Mouse (Mus musculus): ENCODE results near the gene Skil.
A peak's percentile ranks its signal among the peaks of the same experiment; 100 is the strongest.

Gene Skil

DNA sequence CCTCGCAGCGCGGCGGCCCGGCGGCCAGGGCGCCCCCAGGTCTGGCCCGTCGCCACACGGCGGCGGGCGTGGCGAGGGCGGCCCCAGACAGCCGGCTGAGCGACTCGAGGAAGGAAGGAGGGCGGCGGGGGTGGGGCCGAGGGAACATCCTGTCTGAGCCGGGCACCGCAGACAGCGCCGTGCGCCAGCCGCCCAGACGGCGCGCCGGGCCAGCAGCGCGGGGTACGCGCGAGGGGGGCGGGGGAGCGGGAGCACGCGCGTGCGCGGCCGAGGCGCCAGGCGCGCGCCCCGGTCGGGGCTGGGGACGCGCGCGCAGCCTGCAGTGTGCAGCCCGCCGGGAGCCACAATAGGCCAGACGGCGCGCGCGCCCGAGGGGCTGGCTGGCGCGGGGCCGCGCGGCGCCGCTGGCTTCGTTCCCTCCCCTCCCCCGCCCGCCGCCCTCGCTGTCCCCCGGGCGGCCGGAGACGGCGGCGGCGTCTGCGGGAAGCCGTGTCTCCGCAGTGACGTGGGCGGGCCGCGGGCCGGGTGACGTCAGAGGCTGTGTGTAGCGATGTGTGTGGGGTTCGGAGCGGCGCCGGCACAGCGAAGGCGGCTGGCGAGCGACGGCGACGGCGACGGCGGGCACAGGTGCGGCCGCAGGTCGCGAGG is at the start of gene Skil:
Gene Skil (plus strand): TSS at position 528 of the 648 bp plus-strand sequence.
- DNase-seq = peak; percentile 91 to 95

DNA sequence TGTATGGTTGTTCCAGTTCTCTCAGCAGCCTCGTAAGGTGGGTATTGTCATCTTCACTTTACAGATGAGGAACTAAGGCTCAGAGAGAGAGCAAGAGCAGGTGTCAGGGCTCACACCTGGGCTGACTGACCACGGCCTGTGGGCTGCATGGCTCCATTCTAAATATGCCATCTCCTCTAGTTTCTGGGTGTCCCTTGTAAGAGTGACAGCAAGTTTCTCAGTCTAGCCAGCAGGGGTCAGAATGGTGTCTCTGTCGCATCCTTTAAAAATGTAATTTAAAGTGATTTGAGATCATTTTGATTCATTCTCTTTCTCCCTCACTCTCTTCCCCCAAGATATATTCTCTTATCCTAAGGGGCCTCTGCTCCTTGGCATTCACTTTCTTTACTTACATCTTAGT is 47.6 kb upstream of the Skil start:
- no peak for DNase-seq

DNA sequence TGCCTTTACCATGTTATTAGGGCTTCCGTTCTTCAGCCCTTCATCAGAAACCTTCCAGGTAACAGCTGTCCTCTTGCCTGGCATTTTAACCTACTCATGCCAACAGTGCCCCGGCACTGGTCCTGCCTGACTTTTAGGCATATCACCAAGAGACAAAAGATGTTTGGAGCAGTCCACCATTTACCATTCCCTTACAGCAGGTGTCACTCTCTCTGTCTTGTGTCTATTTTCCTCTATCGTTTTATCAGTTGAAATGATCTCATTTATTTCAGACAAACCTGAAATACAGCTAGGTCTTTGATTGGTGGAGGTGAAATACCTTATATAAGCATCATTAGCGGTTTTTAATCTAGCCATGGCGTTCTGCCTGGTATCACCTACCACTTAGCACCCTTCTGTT is 45.8 kb upstream of the Skil start:
- no peak for DNase-seq

DNA sequence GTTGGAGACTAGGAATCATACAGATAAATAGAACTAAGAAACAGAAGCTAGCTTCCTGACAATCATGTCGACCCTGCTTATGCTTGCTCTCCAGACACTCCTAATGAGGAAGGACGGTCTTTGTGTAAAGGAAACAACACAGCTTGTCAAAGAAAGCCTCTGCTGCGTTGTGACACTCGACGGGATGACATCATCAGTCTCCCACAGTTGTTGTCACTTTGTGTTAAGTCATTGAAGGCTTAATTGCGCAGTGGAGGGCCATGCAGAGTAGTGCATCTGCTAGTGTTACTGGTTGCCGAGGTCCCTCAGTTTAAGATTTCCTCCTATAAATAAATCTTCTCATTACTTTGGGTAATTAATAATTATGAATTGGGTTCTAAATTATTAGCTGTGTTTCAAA is 44.5 kb upstream of the Skil start:
- DNase-seq = no peak

DNA sequence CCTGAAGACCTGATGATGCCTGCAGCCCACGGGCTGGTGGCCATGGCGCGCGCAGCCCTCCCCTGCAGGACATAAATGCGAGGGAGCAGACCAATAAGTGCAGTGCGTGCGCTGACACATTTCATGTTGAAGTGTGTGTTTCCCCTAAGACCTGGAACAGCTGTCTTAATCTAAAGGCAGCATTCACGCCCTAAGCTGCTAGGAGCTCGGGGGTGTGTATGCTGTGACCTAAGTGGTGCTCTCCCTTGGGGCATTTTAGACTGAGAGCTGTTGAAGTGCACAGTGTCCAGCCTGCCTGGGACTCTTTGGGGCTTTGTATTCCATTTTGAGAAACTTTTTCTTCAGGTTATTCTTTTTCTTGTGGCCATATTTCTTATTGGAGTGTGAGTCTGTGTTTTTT is 43.1 kb upstream of the Skil start:
- no peak for DNase-seq

DNA sequence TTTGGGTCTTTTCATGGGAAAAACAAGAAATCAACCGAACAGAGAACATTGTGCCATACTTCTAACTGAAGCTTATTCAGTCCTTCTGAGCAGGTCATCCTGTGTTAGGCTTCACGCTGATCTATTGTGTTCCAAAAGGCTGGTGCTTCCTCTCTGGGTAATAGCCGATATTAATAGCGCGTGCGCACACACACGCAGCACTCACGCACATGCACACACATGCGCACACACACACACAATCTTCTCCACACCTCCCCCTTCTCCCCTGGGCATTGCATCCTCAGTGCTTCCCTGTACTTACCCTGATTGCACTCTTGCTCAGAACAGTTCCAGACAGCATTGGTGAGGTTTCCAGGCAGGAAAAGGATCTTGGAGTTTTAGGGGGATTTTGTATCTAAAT is 41.7 kb upstream of the Skil start:
- DNase-seq = no peak

DNA sequence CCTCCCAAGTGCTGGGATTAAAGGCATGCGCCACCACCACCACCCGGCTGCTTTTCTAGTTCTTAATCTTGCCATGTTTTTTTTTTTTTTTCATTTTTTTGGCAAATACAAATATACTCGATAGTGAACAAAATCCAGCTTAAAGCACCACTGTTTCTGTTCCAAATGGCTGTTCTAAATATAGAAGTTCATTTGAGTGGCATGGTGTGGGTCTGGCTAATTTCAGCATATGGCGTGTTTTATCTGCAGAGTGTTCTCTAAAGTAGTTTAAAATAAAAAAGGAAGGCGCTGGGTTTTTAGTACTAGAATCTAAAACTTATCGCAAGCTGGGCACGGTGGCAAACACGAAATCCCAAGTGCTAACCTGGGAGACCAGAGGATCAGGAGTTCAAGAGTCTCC is 40.0 kb upstream of the Skil start:
- no peak for DNase-seq

DNA sequence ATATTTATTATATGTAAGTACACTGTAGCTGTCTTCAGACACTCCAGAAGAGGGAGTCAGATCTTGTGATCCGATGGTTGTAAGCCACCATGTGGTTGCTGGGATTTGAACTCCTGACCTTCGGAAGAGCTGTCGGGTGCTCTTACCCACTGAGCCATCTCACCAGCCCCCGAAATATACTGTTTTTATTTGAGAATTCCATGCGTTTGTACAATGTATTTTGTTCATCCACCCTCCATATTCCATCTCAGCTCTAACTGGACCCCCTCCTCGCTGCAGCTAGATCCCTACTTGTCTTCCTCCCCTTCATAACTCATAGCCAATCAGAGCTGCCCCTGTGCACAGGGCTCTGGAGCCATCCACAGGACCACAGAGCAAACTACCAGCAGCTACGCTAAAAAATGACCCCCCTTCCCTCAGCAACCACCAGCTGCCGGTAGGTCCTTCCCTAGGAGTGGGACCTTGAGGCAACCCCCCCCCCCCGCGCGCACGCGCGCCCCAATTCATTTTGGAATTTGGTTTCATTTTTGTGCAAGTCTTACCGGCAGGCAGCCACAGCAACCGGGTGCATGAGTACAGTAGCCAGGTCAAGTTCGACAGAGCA is 38.7 kb upstream of the Skil start:
- DNase-seq = no peak

DNA sequence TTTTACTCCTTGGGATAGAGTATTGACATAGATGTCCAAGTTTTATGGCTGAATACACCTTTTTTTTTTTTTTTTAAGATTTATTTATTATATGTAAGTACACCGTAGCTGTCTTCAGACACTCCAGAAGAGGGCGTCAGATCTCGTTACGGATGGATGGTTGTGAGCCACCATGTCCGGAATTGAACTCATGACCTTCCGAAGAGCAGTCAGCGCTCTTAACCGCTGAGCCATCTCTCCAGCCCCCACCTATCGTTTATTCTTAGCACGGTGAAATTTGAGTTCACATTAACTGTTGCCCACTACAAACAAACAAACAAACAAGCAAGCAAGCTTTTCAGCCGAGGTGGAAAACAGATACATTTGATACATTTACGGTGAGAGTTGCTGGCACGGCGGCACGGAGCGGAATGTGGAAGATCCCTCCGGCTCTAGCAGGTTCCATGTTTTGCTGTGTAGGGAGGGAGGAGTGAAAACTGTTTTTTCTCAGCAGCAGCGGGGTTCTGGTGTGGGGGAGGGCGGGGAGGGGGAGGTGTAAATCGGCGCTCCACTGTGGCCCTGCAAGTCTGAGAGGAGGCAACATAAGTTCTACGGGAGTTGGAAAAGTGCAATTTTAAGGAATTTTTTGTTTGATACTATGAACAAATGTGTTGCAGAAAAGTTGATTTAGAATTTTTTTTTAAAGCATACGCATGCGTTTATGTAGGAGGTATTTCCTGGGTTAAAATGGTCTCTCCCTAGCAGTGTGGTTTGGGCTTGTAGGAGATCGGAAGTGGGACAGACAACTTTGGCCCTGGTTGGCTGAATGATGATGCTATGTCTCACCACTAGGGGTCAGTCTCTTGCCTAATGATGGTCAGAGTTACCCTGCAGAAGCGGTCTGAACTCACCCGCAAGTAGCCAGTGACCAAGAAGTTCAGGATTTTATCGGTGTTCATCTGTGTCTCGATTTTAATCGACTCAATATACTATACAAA is 37.9 kb upstream of the Skil start:
- DNase-seq = peak; percentile 72 to 76

DNA sequence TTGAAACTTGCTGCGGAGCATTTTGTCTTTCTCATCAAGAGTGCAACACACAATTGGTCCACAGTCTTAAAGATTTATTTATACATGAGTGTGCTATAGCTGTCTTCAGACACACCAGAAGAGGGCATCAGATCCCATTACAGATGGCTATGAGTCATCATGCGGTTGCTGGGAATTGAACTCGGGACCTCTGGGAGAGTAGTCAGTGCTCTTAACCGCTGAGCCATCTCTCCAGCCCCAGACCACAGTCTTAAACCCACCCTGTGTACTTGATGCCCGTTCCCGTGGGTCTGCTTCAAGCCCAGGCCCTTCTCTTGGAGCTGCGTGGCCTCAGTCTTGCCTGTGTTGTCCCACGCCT is 34.1 kb upstream of the Skil start:
- DNase-seq = no peak

DNA sequence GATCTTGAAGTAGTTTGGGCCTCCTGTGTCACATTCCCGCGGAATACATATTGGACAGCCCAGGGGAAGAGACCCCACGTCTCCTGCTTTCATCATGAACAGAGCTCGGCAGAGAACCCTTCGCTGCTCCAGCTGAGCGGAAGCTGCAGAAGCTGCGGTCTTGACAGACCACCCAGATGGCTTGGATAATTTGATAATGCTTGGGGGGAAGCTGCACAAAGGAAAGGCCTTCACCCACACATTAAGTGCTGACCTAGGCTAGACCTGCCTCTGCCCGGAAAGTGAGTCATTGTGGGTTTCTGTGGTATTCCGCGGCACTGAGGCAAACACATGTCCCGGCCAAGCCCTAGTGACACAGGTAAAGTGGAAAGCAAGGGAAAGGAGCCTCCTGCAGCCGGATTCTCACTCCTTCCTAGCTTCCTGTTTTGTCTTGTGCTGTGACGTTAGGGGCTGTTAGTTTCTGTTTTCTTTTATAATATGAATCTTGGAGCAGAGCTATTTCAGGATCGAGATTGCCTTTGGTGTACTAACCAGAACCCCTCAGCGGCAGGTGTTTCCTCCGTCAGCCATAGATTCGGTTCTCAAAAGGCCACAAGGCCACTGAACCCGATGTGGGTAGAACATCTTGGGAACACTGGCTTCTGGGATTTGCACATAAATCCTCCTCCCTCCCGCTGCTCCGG is 33.6 kb upstream of the Skil start:
- no peak for DNase-seq

DNA sequence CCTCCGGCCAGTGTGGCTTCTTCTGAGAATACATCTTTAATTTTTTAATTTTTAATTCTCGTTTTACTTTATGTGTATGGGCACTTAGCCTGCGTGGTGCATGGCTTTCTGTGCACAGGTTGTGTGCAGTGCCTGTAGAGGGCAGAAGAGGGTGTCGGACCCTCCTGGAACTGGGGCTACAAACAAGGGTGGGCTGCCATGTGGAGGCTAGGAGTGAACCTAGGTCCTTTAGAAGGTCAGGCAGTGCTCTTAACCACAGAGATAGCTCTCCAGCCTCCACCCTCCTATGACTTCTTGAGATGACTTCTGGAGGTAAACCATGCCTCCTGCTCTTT is 33.1 kb upstream of the Skil start:
- no peak for DNase-seq

DNA sequence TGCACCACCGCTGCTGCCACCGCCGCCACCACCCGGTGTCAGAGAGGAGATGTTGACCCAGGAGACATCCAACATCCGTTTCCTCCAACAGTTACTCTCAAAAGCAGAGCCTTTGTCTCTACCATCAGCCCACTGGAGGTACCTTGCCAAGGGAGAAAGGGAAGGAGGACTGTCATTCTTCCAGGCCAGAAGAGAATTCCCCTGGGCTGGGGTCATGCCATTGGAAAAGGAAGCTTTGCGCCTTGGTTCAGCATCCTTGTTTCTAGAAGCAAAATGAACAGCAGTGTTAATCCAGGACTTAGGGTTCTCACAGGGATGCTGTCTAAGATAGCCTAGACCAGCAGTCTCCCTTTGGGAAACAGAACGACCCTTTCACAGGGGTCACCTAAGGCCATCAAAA is 32.5 kb upstream of the Skil start:
- no peak for DNase-seq

DNA sequence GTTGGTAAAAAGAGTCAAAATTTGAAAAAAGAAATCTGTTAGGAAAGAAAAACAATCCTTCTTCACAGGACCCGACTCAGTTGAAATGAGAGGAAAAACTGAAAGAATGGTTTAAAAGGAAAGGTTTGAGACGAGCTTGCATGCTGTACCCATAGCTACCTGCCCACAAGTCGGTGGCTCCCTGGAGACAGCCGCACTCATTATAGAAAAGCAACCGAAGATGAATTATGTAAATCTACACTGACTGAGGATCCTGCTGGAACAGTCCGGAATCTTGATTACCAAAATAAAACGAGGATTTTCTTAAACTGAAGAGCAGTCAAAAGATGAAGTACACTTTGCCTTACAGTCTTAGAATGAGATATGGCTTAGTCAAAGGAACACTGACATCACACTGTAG is 26.4 kb upstream of the Skil start:
- no peak for DNase-seq

DNA sequence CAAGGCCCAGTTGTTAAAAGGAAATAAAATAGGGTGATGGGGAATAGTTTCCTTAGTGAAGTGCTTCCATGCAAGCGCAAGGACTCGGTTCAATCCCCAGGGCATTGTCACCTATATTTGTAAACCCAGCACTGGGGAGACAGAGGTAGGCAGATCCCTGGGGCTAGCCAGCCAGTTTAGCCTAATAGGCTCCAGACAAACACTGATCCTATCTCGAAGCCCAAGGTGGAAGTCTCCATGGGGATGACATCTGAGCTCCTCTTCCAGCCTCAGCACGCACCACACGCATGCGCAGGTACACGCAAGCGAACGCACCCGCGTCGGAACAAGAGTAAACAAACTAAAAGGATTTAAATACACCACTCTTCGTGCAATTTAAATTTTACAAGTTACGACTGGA is 23.1 kb upstream of the Skil start:
- no peak for DNase-seq

DNA sequence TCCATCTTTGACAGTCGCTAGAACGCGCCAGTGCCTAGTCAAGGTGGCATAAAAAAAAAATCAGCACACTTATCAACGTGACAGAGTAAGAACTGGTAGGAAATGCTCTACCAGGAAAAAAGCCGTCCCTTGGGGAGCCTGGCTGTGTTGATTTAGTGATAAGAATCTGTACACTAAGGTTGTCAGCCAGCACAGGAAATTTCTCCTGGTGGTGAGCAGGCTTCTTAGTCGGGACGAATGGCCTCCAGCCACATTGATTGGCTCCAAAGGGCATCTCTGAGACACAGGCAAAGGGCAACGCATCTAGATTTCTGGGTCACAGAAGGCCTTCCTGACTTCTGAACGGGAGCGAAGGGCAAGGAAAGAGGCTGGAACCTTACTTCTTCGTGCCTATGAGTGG is 19.1 kb upstream of the Skil start:
- DNase-seq = no peak

DNA sequence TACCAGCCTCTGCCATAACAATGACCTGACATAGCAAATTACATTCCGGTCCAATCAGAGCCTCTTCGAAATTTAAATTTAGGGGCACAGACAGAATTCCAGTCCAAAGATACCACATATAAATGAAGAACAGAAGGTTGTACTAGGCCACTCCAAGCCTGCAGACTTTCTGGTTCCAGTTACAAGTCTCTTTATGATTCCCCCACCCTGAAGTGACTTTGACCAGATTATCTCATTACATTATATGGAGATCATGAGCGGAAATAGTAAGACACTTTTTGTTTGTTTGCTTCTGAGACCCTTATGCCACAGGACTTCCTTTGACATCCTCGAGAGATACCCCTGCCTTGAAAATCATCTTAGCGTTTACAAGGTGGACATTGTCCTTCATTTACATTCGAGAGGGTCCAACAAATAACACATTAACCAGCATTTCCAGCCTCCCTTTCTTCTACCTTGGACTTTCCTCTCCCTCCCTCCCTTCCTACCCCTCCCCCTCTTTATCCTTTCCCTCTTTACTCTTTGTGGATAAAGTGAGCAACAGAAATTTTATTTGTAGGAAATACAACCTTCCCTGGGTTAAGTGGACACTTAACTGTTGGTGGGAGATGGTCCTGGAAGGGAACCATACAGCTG is 17.7 kb upstream of the Skil start:
- no peak for DNase-seq

DNA sequence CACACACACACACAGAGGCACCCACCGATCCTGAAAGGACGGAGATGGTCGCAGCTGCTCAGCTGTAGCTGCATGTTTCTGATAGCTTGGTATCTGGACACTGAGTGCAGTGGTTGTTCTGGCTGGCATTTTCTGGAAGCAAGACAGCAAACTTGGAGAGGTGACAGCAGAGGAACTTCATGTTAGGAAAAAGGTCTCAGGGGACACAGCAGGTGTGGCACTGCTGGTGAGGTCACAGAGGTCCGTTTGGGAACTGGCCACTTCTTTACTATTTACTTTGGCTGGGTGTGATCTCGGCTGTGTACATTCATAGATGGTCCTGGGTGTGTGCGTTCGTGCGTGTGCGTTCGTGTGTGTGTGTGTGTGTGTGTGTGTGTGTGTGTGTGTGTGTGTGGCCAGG is 15.4 kb upstream of the Skil start:
- DNase-seq = no peak

DNA sequence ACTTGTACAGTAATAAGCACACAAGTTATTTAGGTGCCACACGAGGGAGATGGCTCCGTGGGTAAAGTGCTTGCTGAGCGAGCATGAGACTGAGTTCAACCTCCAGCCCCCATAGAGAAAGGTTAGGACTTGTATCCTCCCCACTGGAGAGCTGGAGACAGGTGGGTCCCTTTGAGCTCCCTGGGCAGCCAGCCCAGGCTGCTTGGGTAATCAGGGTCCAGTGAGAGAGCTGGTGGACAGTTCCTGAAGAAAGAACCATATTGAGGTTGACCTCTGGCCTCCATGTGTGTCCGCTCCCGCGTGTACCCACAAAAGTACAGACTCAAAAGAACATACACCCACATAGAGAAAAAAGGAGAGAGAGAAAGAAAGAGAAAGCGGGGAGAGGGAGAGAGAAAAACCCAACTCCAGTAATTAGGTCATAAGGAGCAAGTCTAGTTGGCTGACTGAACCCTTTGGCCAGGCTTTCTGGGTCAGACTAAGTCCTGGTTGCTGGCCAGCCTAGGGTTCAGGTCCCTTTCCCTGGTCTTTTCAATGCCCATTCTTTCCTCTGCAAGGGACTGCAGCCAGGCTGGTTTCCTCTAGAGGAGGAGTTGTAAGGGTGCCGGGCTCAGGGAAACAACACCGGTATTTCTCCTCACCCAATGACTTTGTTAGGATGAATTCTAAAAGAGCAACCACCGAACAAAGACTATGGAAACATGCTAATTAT is 13.9 kb upstream of the Skil start:
- DNase-seq = no peak

DNA sequence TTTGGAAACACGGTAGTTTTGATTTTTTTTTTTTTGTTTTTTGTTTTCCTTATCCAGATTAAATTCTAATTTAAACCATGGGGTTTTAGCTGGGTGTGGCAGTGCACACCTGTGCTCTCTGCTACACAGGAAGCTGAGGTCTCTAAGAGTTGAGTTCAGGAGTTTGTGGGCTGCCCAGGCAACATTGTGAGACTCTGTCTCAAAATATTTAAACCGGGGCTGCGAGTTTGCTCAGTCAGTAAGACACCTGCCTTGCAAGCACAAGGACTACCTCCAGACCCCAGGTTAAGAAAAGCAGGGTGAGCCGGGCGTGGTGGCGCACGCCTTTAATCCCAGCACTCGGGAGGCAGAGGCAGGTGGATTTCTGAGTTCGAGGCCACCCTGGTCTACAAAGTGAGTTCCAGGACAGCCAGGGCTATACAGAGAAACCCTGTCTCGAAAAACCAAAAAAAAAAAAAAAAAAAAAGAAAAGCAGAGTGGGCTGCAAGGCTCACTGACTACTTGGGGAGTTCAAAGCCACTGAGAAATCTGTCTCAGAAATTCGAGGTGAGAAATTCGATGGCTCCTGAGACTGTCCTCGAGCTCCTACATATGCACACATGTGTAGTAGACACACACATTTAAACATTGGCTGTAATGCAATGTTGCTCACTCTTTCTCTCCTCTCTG is 11.9 kb upstream of the Skil start:
- DNase-seq = no peak

DNA sequence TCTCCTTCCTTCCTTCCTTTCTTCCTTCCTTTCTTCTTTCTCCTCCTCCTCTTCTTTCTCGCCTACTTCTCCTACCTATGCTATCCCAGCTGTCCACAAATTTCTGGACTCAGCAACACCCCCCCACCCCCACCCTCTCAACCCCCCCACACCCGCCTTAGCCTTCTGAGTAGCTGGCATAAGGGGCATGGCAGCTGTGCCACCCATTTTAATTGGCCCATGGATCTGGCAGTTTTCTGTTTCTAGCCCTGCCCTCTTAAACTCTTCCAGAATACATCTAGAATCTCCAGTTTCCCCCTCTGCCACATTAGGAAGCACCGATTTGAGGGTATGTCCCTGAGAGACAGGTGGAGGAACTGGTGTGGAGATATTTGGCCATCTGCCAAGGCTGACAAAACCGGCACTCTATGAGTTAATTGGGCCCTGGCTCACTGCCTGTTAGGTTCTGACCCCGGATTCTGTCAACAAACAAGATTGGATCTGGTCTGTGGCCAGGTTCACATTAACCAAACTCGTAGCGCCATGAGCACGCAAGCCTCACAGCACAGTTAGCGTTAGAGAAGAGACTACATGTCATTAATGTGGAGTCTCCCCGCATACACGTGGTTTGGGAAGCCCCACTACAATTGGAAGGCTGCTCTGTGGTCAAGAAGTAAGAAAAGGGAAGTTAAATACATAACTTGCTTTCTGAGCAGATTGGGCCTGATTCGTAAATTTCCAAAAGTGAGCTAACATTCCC is 11.2 kb upstream of the Skil start:
- no peak for DNase-seq

Data from cerebellum, adult 18-20 months (tissue).